Mouse (Mus musculus) hindbrain, embryonic 13.5 days (tissue): ENCODE measurements around the gene Rhbdl3. TPM values are rescaled to one million over a fixed set of nuclear protein-coding genes. Genes with fewer than 3 reads are reported as not detected.
A peak's percentile ranks its signal among the peaks of the same experiment; 100 is the strongest.
"Not testable (repeated sequence)": the region's sequence is repeated elsewhere in the genome, so short reads cannot be mapped to it uniquely, and the experiment has no call there.

ENCODE experiments used
- ATAC-seq: fragments of 200-750 bp; cut with Nextera tagmentation; 2 replicates; pipeline ENCODE4 v1.8.0; 2017; ENCODE audit warnings: moderate TSS enrichment; ENCODE audit not compliant: low FRiP score
- H3K27ac ChIP-seq: fragments of 300-500 bp; sonication (generic); 2 replicates; pipeline ENCODE4 v1.5.1; 2015; ENCODE audit warnings: inconsistent platforms, mild to moderate bottlenecking, moderate library complexity
- H3K27me3 ChIP-seq: fragments of 300-500 bp; sonication (generic); 2 replicates; pipeline ENCODE4 v1.6.1; 2015; ENCODE audit warnings: mild to moderate bottlenecking, inconsistent platforms
- H3K36me3 ChIP-seq: fragments of 300-500 bp; sonication (generic); 2 replicates; pipeline ENCODE4 v1.6.1; 2015; ENCODE audit warnings: mild to moderate bottlenecking, inconsistent platforms
- H3K4me1 ChIP-seq: fragments of 300-500 bp; sonication (generic); replicated peaks from 2 replicates; pipeline ENCODE4 v1.6.1; 2015; ENCODE audit warnings: inconsistent platforms
- H3K4me2 ChIP-seq: fragments of 300-500 bp; sonication (generic); 2 replicates; pipeline ENCODE4 v1.6.1; 2015; ENCODE audit warnings: inconsistent platforms, mild to moderate bottlenecking, moderate library complexity
- H3K4me3 ChIP-seq: fragments of 300-500 bp; sonication (generic); 2 replicates; pipeline ENCODE4 v1.5.1; 2015; ENCODE audit warnings: mild to moderate bottlenecking, inconsistent platforms
- H3K9ac ChIP-seq: fragments of 300-500 bp; sonication (generic); 2 replicates; pipeline ENCODE4 v1.6.1; 2015; ENCODE audit warnings: mild to moderate bottlenecking, inconsistent platforms
- H3K9me3 ChIP-seq: fragments of 300-500 bp; sonication (generic); 2 replicates; pipeline ENCODE4 v1.6.1; 2016; ENCODE audit warnings: inconsistent platforms
- WGBS: fragments of 180-500 bp; shearing (Covaris S2); methylation state at CpG from one replicate; pipeline ENCODE4 v1.1.7; 2015; 5-methylcytosine and 5-hydroxymethylcytosine counted together
- polyA plus RNA-seq: library from polyadenylated mRNA; unstranded; fragments of >200 nt; fragmentation: Nextera tagmentation; extraction: Ambion mirVana; gene quantifications from 2 replicates; pipeline ENCODE4 v1.2.1, GENCODE M21; 2015

Rhbdl3 gene
- polyA plus RNA-seq, 1 experiment from 2014 or later = 14.0 TPM

DNA sequence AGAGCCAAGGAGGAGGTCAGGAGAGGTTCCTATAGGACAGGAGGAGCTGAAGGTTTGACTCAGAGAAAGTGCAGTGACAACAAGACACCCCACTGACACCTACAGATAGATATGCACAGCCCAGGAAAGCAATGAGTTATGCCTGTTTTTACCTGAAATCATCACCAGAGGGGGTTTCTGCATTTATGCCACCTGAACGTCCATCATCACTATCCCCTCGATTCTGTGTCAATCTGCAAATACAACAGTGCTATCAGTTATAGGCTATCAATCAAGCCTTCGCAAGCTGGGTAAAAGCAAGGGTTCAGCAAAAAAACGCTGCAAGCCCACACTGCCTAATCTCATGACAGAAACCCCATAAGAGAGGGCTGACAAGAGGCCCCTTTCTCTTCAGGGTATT is 75.9 kb downstream of the Rhbdl3 start:
- ATAC-seq = no peak
- Histone ChIP-seq H3K9me3 (no peaks in the 10 kb centered on the region), H3K9ac (peak overlapping the region; percentile 98; the same call in 1 of the 2 replicates), H3K36me3 (peaks cover 30% of the 10 kb centered on the region), H3K27ac (no peak overlapping the region), H3K27me3 (no peaks in the 10 kb centered on the region), H3K4me2 (peak overlapping the region; percentile 83), H3K4me1 (peaks cover 10% of the 10 kb centered on the region), H3K4me3 (peak overlapping the region; percentile 88; the same call in 1 of the 2 replicates)
- 70% methylated on average over 4 of the region's 4 CpGs for WGBS

DNA sequence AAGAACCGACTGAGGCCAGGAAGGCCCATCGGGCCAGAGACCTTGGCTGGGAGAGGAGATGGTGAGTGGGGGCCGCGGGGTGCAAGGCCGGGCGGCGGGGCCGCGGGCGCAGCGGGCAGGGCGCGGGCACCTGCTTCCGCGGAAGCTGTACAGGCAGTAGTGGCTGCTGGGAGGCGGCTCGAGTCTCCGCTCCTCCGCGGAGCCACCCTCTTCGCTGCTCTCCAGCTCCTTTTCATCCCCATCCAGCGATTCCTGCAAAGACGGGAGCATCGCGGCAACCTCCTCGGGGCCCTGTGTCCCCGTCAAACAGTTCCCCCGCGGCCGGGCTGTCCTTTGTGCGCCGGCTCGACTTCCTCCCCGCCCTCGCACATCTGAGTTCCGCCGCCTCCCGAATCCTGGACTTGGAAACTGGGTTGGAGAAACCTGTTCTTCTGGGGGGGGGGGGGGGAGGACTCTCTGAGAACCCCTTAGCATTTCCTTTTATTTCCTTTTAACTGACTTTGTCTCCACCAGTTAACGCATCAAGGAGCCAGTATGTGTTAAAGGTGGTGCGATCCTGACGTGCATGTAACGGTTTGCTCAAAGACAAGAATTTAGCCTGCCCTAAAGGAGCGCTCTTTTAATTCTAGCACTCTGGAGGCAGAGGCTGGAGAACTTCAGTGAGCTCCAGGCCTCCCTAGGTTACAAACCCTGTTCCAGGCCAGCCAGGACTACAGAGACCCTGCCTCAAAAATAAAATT is 77.2 kb downstream of the Rhbdl3 start, which contains the start of gene 5730455P16Rik:
5730455P16Rik (minus strand) TSS at position 323 of the 740 bp plus-strand sequence.
- Histone ChIP-seq H3K27ac (peak within 1 kb of the TSS; percentile 95), H3K36me3 (peaks cover 20% of the 10 kb centered on the region), H3K27me3 (no peaks in the 10 kb centered on the region), H3K4me2 (peak within 1 kb of the TSS; percentile 83), H3K9me3 (no peaks in the 10 kb centered on the region), H3K4me1 (peaks cover 17% of the 10 kb centered on the region), H3K4me3 (peak within 1 kb of the TSS; percentile 88), H3K9ac (peak within 1 kb of the TSS; percentile 98)
- peak; percentile 86 for ATAC-seq
- 2% methylated on average over 43 of the region's 43 CpGs for WGBS

- not testable (repeated sequence) for H3K27me3 ChIP-seq, ATAC-seq, H3K9me3 ChIP-seq
- peak overlapping the region; percentile 98; the same call in 1 of the 2 replicates for H3K9ac ChIP-seq
- peaks cover 17% of the 10 kb centered on the region for H3K4me1 ChIP-seq
- H3K4me2 ChIP-seq = peak overlapping the region; percentile 83
- peaks cover 13% of the 10 kb centered on the region for H3K36me3 ChIP-seq
- peak overlapping the region; percentile 88 for H3K4me3 ChIP-seq
- peak overlapping the region; percentile 95 for H3K27ac ChIP-seq
- WGBS = 61% methylated on average over 2 of the region's 2 CpGs
Observed at GRCm38 (mm10) chr11:80378452-80379068, 77.8 kb downstream of the Rhbdl3 start.

- H3K9ac ChIP-seq, H3K27me3 ChIP-seq, H3K4me2 ChIP-seq, H3K4me3 ChIP-seq, H3K27ac ChIP-seq, H3K36me3 ChIP-seq, ATAC-seq, H3K9me3 ChIP-seq: not testable (repeated sequence)
- WGBS = 96% methylated on average over 7 of the region's 7 CpGs
- H3K4me1 ChIP-seq = peaks cover 17% of the 10 kb centered on the region
Observed at GRCm38 (mm10) chr11:80379184-80379583, 78.5 kb downstream of the Rhbdl3 start.

DNA sequence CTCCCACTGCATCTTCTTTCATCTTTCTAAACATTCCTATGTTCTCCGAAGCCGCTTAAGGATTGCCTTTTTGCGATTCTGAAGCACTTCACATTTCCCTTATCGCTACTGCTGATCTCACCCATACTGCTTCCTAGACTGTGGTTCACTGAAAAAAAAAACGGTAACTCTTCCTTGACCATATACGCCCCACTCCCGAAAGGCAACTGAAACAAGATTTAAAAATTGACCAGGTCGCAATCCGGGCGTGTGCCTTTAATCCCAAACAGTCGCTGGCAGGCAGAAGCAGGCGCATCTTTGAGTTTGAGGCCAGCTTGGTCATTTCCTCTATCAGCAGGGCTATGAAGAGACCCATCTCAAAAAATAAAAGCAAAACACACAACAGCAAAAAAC is 81.9 kb downstream of the Rhbdl3 start:
- Histone ChIP-seq H3K9me3 (no peaks in the 10 kb centered on the region), H3K27ac (peak overlapping the region; percentile 94), H3K4me2 (peak overlapping the region; percentile 62), H3K36me3 (peaks cover 4% of the 10 kb centered on the region), H3K27me3 (no peaks in the 10 kb centered on the region), H3K9ac (peak overlapping the region; percentile 96), H3K4me1 (peaks cover 39% of the 10 kb centered on the region), H3K4me3 (peak overlapping the region; percentile 94)
- 8% methylated on average over 12 of the region's 12 CpGs for WGBS
- peak; percentile 36; the same call in 1 of the 2 replicates for ATAC-seq

DNA sequence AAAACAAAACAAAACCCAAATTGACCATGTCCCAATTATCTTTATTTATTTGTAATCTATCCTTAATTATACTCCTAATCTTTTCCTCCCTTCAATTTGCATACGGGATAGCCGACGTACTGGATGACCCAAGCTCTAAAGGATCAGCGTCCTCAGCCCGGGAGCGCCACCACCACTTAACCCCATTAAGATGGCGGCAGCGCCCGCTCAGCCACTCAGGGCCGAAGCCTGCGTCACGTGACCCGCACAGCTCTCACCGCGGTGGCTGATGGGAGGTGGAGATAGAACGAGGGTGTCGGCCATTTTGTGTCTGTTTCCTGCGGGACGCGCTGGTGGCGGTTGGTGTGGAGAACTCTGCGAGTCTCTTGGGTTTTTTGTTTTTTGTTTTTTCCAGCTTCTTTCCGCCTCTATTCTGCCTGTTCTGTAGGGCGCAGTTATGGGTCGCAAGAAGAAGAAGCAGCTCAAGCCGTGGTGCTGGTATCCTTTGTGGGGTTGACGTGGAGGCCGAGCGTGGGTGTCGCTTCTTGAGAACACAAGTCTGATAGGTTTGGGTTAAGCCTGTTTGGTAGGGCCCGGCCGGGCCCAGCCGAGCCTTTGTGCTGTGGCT is 82.4 kb downstream of the Rhbdl3 start, which contains the start of gene Zfp207:
Zfp207 (plus strand) TSS at position 261 of the 607 bp plus-strand sequence.
- ATAC-seq = peak; percentile 96
- Histone ChIP-seq H3K9me3 (no peaks in the 10 kb centered on the region), H3K4me3 (peak within 1 kb of the TSS; percentile 94), H3K27ac (peak within 1 kb of the TSS; percentile 94), H3K27me3 (no peaks in the 10 kb centered on the region), H3K36me3 (peaks cover 8% of the 10 kb centered on the region), H3K9ac (peak within 1 kb of the TSS; percentile 96), H3K4me2 (peak within 1 kb of the TSS; percentile 98), H3K4me1 (peaks cover 41% of the 10 kb centered on the region)
- 0% methylated on average over 33 of the region's 33 CpGs for WGBS

- peaks cover 13% of the 10 kb centered on the region for H3K36me3 ChIP-seq
- peak overlapping the region; percentile 94 for H3K27ac ChIP-seq
- peak overlapping the region; percentile 25; the same call in 1 of the 2 replicates for H3K4me2 ChIP-seq
- H3K4me3 ChIP-seq = peak overlapping the region; percentile 94
- no peak for ATAC-seq
- under 1% methylated on average over 20 of the region's 20 CpGs for WGBS
- peak overlapping the region; percentile 96 for H3K9ac ChIP-seq
- H3K9me3 ChIP-seq = no peaks in the 10 kb centered on the region
- peaks cover 41% of the 10 kb centered on the region for H3K4me1 ChIP-seq
- no peaks in the 10 kb centered on the region for H3K27me3 ChIP-seq
Observed at GRCm38 (mm10) chr11:80383626-80384046, 82.9 kb downstream of the Rhbdl3 start.

- peaks cover 41% of the 10 kb centered on the region for H3K4me1 ChIP-seq
- peak overlapping the region; percentile 80 for H3K9ac ChIP-seq
- no peak overlapping the region for H3K27ac ChIP-seq
- no peaks in the 10 kb centered on the region for H3K9me3 ChIP-seq
- H3K36me3 ChIP-seq = peaks cover 19% of the 10 kb centered on the region
- no peak for ATAC-seq
- no peaks in the 10 kb centered on the region for H3K27me3 ChIP-seq
- H3K4me2 ChIP-seq = peak overlapping the region; percentile 98
- peak overlapping the region; percentile 94 for H3K4me3 ChIP-seq
Observed at GRCm38 (mm10) chr11:80384461-80384860, 83.7 kb downstream of the Rhbdl3 start.

- H3K9me3 ChIP-seq = no peaks in the 10 kb centered on the region
- ATAC-seq = no peak
- H3K27me3 ChIP-seq = no peaks in the 10 kb centered on the region
- peak overlapping the region; percentile 80 for H3K9ac ChIP-seq
- H3K36me3 ChIP-seq = peaks cover 22% of the 10 kb centered on the region
- WGBS = 53% methylated on average over 4 of the region's 4 CpGs
- H3K27ac ChIP-seq = no peak overlapping the region
- H3K4me2 ChIP-seq = peak overlapping the region; percentile 98
- H3K4me3 ChIP-seq = peak overlapping the region; percentile 94
- peaks cover 41% of the 10 kb centered on the region for H3K4me1 ChIP-seq
Observed at GRCm38 (mm10) chr11:80385055-80385454, 84.3 kb downstream of the Rhbdl3 start.

DNA sequence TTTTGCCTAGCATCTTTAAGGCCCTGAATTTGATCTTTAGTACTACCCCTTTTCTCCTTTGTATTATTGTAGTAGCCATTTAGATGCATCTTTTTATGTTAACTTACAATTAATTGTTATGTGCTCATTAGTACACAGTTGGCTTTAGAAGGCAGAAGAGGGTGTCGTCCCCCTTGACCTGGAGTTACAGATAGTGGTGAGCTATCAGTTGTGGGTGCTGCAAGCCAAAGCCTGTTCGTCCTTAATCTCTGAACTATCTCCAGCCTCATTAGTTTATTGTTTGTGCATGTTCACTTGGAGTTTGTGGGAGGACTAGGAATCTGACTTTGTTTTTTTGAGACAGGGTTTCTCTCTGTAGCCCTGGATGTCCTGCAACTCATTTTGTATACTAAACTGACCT is 86.1 kb downstream of the Rhbdl3 start:
- WGBS = 75% methylated on average over 2 of the region's 2 CpGs
- Histone ChIP-seq H3K9ac (no peak overlapping the region), H3K4me2 (peak overlapping the region; percentile 98), H3K27ac (no peak overlapping the region), H3K9me3 (no peaks in the 10 kb centered on the region), H3K4me1 (peaks cover 41% of the 10 kb centered on the region), H3K27me3 (no peaks in the 10 kb centered on the region), H3K36me3 (peaks cover 30% of the 10 kb centered on the region), H3K4me3 (peak overlapping the region; percentile 94)
- no peak for ATAC-seq

DNA sequence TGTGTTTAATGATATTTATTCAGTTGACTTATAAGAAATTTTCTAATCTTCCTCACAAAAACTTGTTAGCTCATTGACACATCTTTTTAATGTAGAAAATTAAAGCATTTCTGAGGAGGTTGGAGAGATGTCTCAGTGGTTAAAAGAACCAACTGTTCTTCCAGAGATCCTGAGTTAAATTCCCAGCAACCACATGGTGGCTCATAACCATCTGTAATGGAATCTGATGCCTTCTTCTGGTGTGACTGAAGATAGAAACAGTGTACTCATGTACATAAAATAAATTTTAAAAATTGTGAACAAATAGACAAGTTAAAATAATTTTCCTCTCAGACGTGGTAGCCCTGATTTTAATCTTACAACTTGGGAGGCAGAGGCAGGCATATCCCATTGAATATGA is 89.2 kb downstream of the Rhbdl3 start:
- Histone ChIP-seq H3K27ac (no peak overlapping the region), H3K27me3 (no peaks in the 10 kb centered on the region), H3K36me3 (peaks cover 49% of the 10 kb centered on the region), H3K4me3 (no peak overlapping the region), H3K9me3 (no peaks in the 10 kb centered on the region), H3K4me1 (peaks cover 27% of the 10 kb centered on the region), H3K9ac (no peak overlapping the region), H3K4me2 (no peak overlapping the region)
- 87% methylated on average over 1 of the region's 1 CpGs for WGBS
- no peak for ATAC-seq

GRCm38 (mm10) chr11:80391407-80392120 is 90.9 kb downstream of the Rhbdl3 start:
- no peak overlapping the region for H3K9ac ChIP-seq
- H3K4me3 ChIP-seq = no peak overlapping the region
- H3K27me3 ChIP-seq = no peaks in the 10 kb centered on the region
- H3K36me3 ChIP-seq = peaks cover 65% of the 10 kb centered on the region
- H3K4me2 ChIP-seq = no peak overlapping the region
- peaks cover 10% of the 10 kb centered on the region for H3K4me1 ChIP-seq
- H3K9me3 ChIP-seq = no peaks in the 10 kb centered on the region
- H3K27ac ChIP-seq = no peak overlapping the region
- no peak for ATAC-seq
- 95% methylated on average over 2 of the region's 2 CpGs for WGBS
